Mouse (Mus musculus): ENCODE measurements around the gene Gm33543. TPM values are rescaled to one million over a fixed set of nuclear protein-coding genes. Genes with fewer than 3 reads are reported as not detected.

Gene Gm33543
- polyA plus RNA-seq, 1 experiment from 2014 or later: not detected

DNA sequence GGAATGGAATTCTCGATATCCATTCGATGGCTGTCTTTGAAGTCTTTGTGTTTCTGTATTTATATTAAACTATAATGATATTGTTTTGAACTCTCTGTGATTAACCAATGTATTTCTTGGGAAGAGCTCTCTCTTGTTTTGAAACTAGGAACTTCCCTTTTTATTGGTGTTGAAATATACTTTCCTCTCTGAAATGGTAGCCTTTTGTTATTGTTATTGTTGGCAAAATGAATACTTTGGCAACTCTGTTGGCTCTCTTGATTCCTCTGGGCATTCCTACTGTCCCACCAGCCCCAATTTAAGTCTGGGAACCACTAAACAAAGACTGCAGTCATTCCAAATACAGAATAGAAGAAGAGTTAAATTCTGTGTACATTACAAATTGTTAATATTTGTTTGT, 24.9 kb upstream of the Gm33543 start:
- no peak overlapping the region for H3K9ac ChIP-seq (ENCODE audit: low read length)
- H3K27me3 ChIP-seq (ENCODE audit: control insufficient read depth, insufficient read depth, low read length): no peaks in the 10 kb centered on the region
- ATAC-seq (ENCODE audit: insufficient read depth, low FRiP score): no peak
- H3K36me3 ChIP-seq (ENCODE audit: control insufficient read depth, insufficient read depth, low read length): no peaks in the 10 kb centered on the region
- WGBS: 86% methylated on average over 2 of the region's 2 CpGs
- H3K9me3 ChIP-seq (replicated peaks; ENCODE audit: control insufficient read depth, low read length): no peaks in the 10 kb centered on the region
- H3K27ac ChIP-seq (ENCODE audit: low read length): no peak overlapping the region
- no peak overlapping the region for H3K4me3 ChIP-seq (replicated peaks; ENCODE audit: low read length)
- H3K4me2 ChIP-seq (ENCODE audit: low read depth, low read length): no peak overlapping the region
- peaks cover 5% of the 10 kb centered on the region; the same call in 1 of the 2 replicates for H3K4me1 ChIP-seq (ENCODE audit: control insufficient read depth, insufficient read depth, low read length)

DNA sequence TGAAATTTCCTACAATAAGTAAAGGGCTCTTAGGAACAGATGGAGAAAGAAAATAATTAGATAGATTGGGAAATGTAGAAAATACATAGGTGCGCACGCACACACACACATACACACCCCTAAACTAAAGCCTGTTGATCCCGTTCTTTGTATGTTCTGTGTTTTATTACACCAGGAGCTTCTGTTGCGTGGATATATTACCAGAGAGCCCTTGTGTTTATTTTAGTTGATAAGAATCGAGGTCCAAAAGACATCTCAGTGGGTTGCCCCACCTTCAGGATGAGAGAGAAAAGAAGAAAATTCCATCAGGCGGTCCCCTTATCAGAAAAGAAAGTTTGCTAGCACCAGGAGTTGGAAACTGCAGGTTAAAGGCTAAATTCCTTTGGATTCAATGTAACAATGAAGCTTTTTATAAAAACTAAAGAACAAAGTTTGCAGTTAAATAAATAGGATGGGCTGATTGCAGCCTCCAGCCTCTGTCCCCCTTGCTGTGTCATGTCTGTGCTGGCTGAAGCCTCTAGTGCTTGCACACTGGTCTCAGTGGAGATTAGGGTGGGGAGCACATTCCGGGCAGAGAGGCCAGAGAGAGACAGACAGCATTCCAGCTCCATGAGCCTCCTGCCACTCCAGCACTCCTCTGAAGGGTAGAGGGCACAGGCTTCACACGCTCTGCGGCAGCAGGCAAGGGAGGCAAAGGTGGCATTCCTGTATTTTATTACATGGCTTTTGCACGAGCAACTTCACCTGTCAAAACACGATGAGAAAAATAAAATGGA, 21.8 kb upstream of the Gm33543 start:
- Histone ChIP-seq H3K4me2 (ENCODE audit: low read depth, low read length) (no peak overlapping the region), H3K9ac (ENCODE audit: low read length) (no peak overlapping the region), H3K4me1 (ENCODE audit: control insufficient read depth, insufficient read depth, low read length) (peaks cover 5% of the 10 kb centered on the region; the same call in 1 of the 2 replicates), H3K27ac (ENCODE audit: low read length) (peak overlapping the region; percentile 16; the same call in 1 of the 2 replicates), H3K9me3 (replicated peaks; ENCODE audit: control insufficient read depth, low read length) (no peaks in the 10 kb centered on the region), H3K36me3 (ENCODE audit: control insufficient read depth, insufficient read depth, low read length) (no peaks in the 10 kb centered on the region), H3K27me3 (ENCODE audit: control insufficient read depth, insufficient read depth, low read length) (no peaks in the 10 kb centered on the region), H3K4me3 (replicated peaks; ENCODE audit: low read length) (no peak overlapping the region)
- peak; percentile 57; the same call in 1 of the 2 replicates for ATAC-seq (ENCODE audit: insufficient read depth, low FRiP score)
- 36% methylated on average over 11 of the region's 11 CpGs for WGBS

DNA sequence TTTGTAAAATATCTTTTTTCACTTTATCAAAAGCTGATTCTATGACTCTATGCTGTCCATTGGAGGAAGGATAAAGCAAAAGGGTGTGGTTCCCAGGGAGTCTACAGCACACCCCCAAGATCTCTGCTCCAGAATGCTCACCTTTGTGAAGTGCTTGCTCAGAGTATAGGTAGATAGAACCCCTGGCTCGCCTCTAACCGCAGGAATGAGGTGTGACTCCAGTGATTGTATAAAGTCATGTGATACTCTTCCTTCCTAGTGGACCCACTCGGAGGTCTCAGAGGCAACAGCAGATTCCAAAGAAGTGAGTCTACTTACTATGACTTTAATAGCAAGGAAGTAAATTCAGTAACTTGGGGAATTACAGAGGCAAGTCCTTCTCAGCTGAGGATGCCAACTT, 19.9 kb upstream of the Gm33543 start:
- H3K4me1 ChIP-seq (ENCODE audit: control insufficient read depth, insufficient read depth, low read length): peaks cover 5% of the 10 kb centered on the region; the same call in 1 of the 2 replicates
- peak; percentile 90; the same call in 1 of the 2 replicates for ATAC-seq (ENCODE audit: insufficient read depth, low FRiP score)
- H3K4me2 ChIP-seq (ENCODE audit: low read depth, low read length): no peak overlapping the region
- H3K27ac ChIP-seq (ENCODE audit: low read length): no peak overlapping the region
- 54% methylated on average over 3 of the region's 3 CpGs for WGBS
- no peak overlapping the region for H3K4me3 ChIP-seq (replicated peaks; ENCODE audit: low read length)
- H3K36me3 ChIP-seq (ENCODE audit: control insufficient read depth, insufficient read depth, low read length): no peaks in the 10 kb centered on the region
- H3K9me3 ChIP-seq (replicated peaks; ENCODE audit: control insufficient read depth, low read length): no peaks in the 10 kb centered on the region
- no peak overlapping the region for H3K9ac ChIP-seq (ENCODE audit: low read length)
- H3K27me3 ChIP-seq (ENCODE audit: control insufficient read depth, insufficient read depth, low read length): no peaks in the 10 kb centered on the region

DNA sequence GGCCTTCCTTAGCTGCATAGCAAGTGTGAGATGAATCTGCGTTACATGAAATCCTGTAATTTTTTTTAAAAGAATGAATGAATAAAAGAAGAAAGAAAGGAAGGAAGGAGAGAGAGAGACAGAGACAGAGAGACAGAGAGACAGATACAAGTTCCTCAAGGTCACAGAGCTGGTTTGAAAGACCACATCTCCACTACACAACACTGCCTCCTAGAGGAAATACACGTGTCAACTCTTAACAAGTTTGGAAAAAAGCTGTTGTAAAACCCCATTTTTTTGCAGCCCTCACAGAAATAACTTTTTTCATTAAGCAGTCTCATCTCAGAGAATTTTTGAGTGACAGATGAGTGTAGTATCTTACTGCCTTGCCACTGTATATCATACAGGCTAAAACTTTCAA, 15.4 kb upstream of the Gm33543 start:
- H3K4me1 ChIP-seq (ENCODE audit: control insufficient read depth, insufficient read depth, low read length): no peaks in the 10 kb centered on the region
- no peaks in the 10 kb centered on the region for H3K27me3 ChIP-seq (ENCODE audit: control insufficient read depth, insufficient read depth, low read length)
- 35% methylated on average over 2 of the region's 2 CpGs for WGBS
- H3K27ac ChIP-seq (ENCODE audit: low read length): no peak overlapping the region
- no peaks in the 10 kb centered on the region for H3K9me3 ChIP-seq (replicated peaks; ENCODE audit: control insufficient read depth, low read length)
- ATAC-seq (ENCODE audit: insufficient read depth, low FRiP score): no peak
- no peak overlapping the region for H3K9ac ChIP-seq (ENCODE audit: low read length)
- H3K4me2 ChIP-seq (ENCODE audit: low read depth, low read length): no peak overlapping the region
- H3K36me3 ChIP-seq (ENCODE audit: control insufficient read depth, insufficient read depth, low read length): no peaks in the 10 kb centered on the region
- no peak overlapping the region for H3K4me3 ChIP-seq (replicated peaks; ENCODE audit: low read length)

DNA sequence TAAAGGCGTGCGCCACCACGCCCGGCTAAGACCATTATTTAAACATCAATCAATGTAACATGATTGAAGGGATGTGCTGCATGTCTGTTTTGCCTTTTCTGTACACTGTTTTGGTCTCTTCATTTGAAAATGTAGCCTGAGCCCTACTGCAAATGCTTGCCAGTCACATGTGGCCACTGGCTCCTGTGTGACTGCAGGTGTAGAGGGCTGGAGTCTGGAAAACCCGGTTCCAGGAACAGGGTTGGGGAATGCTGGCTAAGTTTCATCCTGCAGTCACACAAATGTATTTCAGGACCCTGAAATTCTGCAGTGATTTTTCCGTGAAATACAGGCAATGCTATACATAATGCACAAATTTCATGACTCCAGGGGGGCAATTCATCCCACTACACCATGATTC, 12.7 kb upstream of the Gm33543 start:
- H3K27me3 ChIP-seq (ENCODE audit: control insufficient read depth, insufficient read depth, low read length): no peaks in the 10 kb centered on the region
- no peak for ATAC-seq (ENCODE audit: insufficient read depth, low FRiP score)
- H3K27ac ChIP-seq (ENCODE audit: low read length): no peak overlapping the region
- H3K9ac ChIP-seq (ENCODE audit: low read length): no peak overlapping the region
- no peak overlapping the region for H3K4me3 ChIP-seq (replicated peaks; ENCODE audit: low read length)
- H3K4me1 ChIP-seq (ENCODE audit: control insufficient read depth, insufficient read depth, low read length): no peaks in the 10 kb centered on the region
- no peaks in the 10 kb centered on the region for H3K9me3 ChIP-seq (replicated peaks; ENCODE audit: control insufficient read depth, low read length)
- no peak overlapping the region for H3K4me2 ChIP-seq (ENCODE audit: low read depth, low read length)
- 91% methylated on average over 6 of the region's 6 CpGs for WGBS
- no peaks in the 10 kb centered on the region for H3K36me3 ChIP-seq (ENCODE audit: control insufficient read depth, insufficient read depth, low read length)

DNA sequence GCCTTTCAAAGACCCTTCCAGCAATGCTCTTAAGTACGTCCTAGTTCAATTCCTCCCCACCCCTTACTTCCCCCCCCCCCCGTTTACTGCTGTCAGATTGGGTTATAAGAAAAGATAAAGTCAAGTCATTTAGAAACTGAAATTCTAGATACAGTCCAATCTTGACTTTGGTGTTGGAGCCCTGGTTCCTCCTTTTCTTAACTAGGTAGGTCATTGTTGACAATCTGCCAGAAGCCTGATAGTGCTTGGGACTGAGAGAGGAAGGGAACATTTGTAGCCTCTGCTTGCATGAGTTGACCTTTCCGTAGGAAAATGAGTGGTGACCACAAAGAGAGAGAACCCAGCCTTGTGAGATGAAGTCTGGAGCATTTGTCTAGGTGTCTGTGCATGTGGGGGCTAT, 7.8 kb upstream of the Gm33543 start:
- Histone ChIP-seq H3K9ac (ENCODE audit: low read length) (no peak overlapping the region), H3K27ac (ENCODE audit: low read length) (no peak overlapping the region), H3K9me3 (replicated peaks; ENCODE audit: control insufficient read depth, low read length) (no peaks in the 10 kb centered on the region), H3K4me2 (ENCODE audit: low read depth, low read length) (no peak overlapping the region), H3K36me3 (ENCODE audit: control insufficient read depth, insufficient read depth, low read length) (no peaks in the 10 kb centered on the region), H3K4me1 (ENCODE audit: control insufficient read depth, insufficient read depth, low read length) (no peaks in the 10 kb centered on the region), H3K27me3 (ENCODE audit: control insufficient read depth, insufficient read depth, low read length) (no peaks in the 10 kb centered on the region), H3K4me3 (replicated peaks; ENCODE audit: low read length) (no peak overlapping the region)
- WGBS: 53% methylated on average over 3 of the region's 3 CpGs
- ATAC-seq (ENCODE audit: insufficient read depth, low FRiP score): no peak

DNA sequence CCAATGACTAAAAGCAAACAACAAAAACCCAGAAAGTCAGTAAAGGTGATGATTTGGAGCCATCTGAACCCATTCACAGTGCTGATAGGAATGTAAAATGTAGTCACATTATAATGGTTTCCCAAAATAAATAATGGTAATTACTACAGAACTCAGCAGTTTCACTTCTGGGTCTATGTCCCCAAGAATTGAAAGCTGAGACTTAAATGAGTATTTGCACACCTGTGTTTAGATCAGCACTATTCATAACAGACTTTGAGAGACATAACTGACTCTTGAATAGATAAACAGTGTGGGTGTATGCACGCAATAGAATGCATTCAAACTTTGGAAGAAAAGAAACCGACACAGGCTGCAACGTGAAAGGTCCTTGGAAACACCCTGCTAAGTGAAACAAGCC, 4.0 kb upstream of the Gm33543 start:
- 43% methylated on average over 3 of the region's 3 CpGs for WGBS
- no peak for ATAC-seq (ENCODE audit: insufficient read depth, low FRiP score)
- no peak overlapping the region for H3K27ac ChIP-seq (ENCODE audit: low read length)
- no peaks in the 10 kb centered on the region for H3K27me3 ChIP-seq (ENCODE audit: control insufficient read depth, insufficient read depth, low read length)
- no peaks in the 10 kb centered on the region for H3K36me3 ChIP-seq (ENCODE audit: control insufficient read depth, insufficient read depth, low read length)
- H3K4me1 ChIP-seq (ENCODE audit: control insufficient read depth, insufficient read depth, low read length): no peaks in the 10 kb centered on the region
- no peaks in the 10 kb centered on the region for H3K9me3 ChIP-seq (replicated peaks; ENCODE audit: control insufficient read depth, low read length)
- no peak overlapping the region for H3K4me2 ChIP-seq (ENCODE audit: low read depth, low read length)
- H3K9ac ChIP-seq (ENCODE audit: low read length): no peak overlapping the region
- no peak overlapping the region for H3K4me3 ChIP-seq (replicated peaks; ENCODE audit: low read length)

DNA sequence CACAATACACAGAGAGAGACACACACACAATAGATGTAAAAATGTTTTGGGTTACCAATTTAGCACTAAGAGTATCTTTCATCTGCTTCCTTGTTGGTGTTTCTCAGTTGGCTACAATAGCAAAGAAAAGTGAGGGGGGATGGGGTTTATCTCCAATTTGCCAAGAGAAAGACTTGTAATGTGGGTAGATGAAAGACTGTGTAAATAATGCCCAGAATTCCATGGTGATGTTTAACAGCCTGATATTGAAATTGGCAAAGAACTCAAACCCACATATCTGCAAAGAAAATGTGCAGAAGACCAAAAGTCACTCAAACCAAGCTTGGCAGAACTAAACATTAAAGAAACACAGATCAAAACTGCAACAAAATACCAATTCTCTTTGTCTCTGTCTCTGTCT, 3.6 kb upstream of the Gm33543 start:
- ATAC-seq (ENCODE audit: insufficient read depth, low FRiP score): no peak
- Histone ChIP-seq H3K4me2 (ENCODE audit: low read depth, low read length) (no peak overlapping the region), H3K4me1 (ENCODE audit: control insufficient read depth, insufficient read depth, low read length) (no peaks in the 10 kb centered on the region), H3K9me3 (replicated peaks; ENCODE audit: control insufficient read depth, low read length) (no peaks in the 10 kb centered on the region), H3K9ac (ENCODE audit: low read length) (no peak overlapping the region), H3K4me3 (replicated peaks; ENCODE audit: low read length) (no peak overlapping the region), H3K36me3 (ENCODE audit: control insufficient read depth, insufficient read depth, low read length) (no peaks in the 10 kb centered on the region), H3K27me3 (ENCODE audit: control insufficient read depth, insufficient read depth, low read length) (no peaks in the 10 kb centered on the region), H3K27ac (ENCODE audit: low read length) (no peak overlapping the region)

DNA sequence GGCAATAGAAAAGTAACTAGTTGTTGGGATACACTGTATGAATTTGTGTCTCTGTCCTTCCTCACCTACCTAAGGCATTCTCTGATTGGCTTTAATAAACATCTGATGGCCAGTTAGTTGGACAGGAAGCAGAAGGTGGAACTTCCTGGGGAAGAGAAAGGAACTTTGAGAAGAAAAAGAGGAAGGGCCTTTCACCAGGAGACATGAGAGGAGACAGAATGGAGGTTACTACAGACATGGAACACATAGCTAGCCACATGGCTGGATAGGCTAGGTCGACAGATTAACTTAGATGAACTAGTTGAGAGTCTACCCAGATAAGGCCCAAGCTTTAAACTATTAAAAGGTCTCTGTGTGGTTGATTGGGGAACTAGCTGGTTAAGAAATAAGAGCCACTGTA, 1.1 kb upstream of the Gm33543 start:
- Histone ChIP-seq H3K9me3 (replicated peaks; ENCODE audit: control insufficient read depth, low read length) (no peaks in the 10 kb centered on the region), H3K27me3 (ENCODE audit: control insufficient read depth, insufficient read depth, low read length) (no peaks in the 10 kb centered on the region), H3K4me2 (ENCODE audit: low read depth, low read length) (no peak overlapping the region), H3K4me1 (ENCODE audit: control insufficient read depth, insufficient read depth, low read length) (no peaks in the 10 kb centered on the region), H3K9ac (ENCODE audit: low read length) (no peak overlapping the region), H3K36me3 (ENCODE audit: control insufficient read depth, insufficient read depth, low read length) (no peaks in the 10 kb centered on the region), H3K4me3 (replicated peaks; ENCODE audit: low read length) (no peak overlapping the region), H3K27ac (ENCODE audit: low read length) (no peak overlapping the region)
- WGBS: 89% methylated on average over 1 of the region's 1 CpGs
- ATAC-seq (ENCODE audit: insufficient read depth, low FRiP score): no peak

All from stomach, embryonic 16.5 days (tissue).